Comparison of ENCODE assay signal across 16 mouse cellular contexts in genomic region chr6:48876510-48877135, GRCm38 (mm10). TPM values are rescaled to one million over a fixed set of nuclear protein-coding genes. Genes with fewer than 3 reads are reported as not detected.
DNase-seq lines count a peak whose midpoint lies in the region; ATAC-seq and TF ChIP-seq lines count a peak whose summit lies in the region.
"Had no signal": no experiment of that assay in that cellular context is flagged by ENCODE, and none has a peak within 500 bp of the region (broad histone marks: within the 10 kb centered on the region; RNA-seq: fewer than 3 reads in every experiment).

No protein-coding gene starts in this region.

- H3K4me3 ChIP-seq in left cerebral cortex, adult 2 months, result no peak overlapping the region
- no peak overlapping the region for H3K4me3 ChIP-seq in forebrain, embryonic 15.5 days
- H3K4me3 ChIP-seq in stomach, postnatal 0 days (ENCODE audit: low read depth, low read length), result no peak overlapping the region
- H3K4me3 ChIP-seq: heart, embryonic 15.5 days; limb, embryonic 13.5 days had no signal

- TF ChIP-seq CTCF in left cerebral cortex, adult 2 months (IDR thresholded peaks at IDR 0.05), result no peak
- no peak for TF ChIP-seq CTCF in stomach, postnatal 0 days (IDR thresholded peaks at IDR 0.05; ENCODE audit: low read depth)

- intact Hi-C loops in left cerebral cortex, adult 2 months (cut with DNase I), result no loop called here

- WGBS in forebrain, embryonic 15.5 days, result 29% methylated on average over 5 of the region's 5 CpGs
- WGBS in stomach, postnatal 0 days, result 78% methylated on average over 5 of the region's 5 CpGs

- H3K9me3 ChIP-seq in forebrain, embryonic 15.5 days, result no peaks in the 10 kb centered on the region
- no peaks in the 10 kb centered on the region for H3K9me3 ChIP-seq in stomach, postnatal 0 days (ENCODE audit: control insufficient read depth, low read length)
- H3K9me3 ChIP-seq: heart, embryonic 15.5 days; limb, embryonic 13.5 days had no signal

- no peak overlapping the region for H3K9ac ChIP-seq in forebrain, embryonic 15.5 days (replicated peaks)
- H3K9ac ChIP-seq in stomach, postnatal 0 days (ENCODE audit: low read length), result no peak overlapping the region
- H3K9ac ChIP-seq: heart, embryonic 15.5 days; limb, embryonic 13.5 days; lung, embryonic 14.5 days had no signal

- no peaks in the 10 kb centered on the region for H3K36me3 ChIP-seq in forebrain, embryonic 15.5 days
- H3K36me3 ChIP-seq in stomach, postnatal 0 days (ENCODE audit: control insufficient read depth, insufficient read depth, low read length), result no peaks in the 10 kb centered on the region
- H3K36me3 ChIP-seq: heart, embryonic 15.5 days; limb, embryonic 13.5 days had no signal

- H3K27ac ChIP-seq in left cerebral cortex, adult 2 months, result no peak overlapping the region
- 0 out of 2 replicates have a peak overlapping the region, but pooled peaks have one; percentile 21 for H3K27ac ChIP-seq in forebrain, embryonic 15.5 days (replicated peaks)
- H3K27ac ChIP-seq in stomach, postnatal 0 days (replicated peaks), result no peak overlapping the region
- H3K27ac ChIP-seq: heart, embryonic 15.5 days; limb, embryonic 13.5 days had no signal

- no peak overlapping the region for H3K4me2 ChIP-seq in forebrain, embryonic 15.5 days (replicated peaks)
- no peak overlapping the region for H3K4me2 ChIP-seq in stomach, postnatal 0 days (replicated peaks; ENCODE audit: low read depth)
- H3K4me2 ChIP-seq: heart, embryonic 15.5 days; limb, embryonic 13.5 days; lung, embryonic 14.5 days had no signal

- DNase-seq in frontal cortex, postnatal 10 days (ENCODE audit: low spot score in 2 of 2), result no peak
- peak; percentile 16 to 55 for DNase-seq in left cerebral cortex, adult 18-20 months (ENCODE audit: low spot score in 2 of 2)
- DNase-seq in left cerebral cortex, adult 2 months (ENCODE audit: extremely low spot score in 1 of 2, low spot score in 2 of 2), result no peak
- DNase-seq in retina, embryonic 14.5 days (ENCODE audit: low spot score), result peak; percentile 49
- no peak for DNase-seq in stomach, postnatal 0 days (ENCODE audit: low spot score)
- no peak for DNase-seq in urinary bladder, adult 18-20 months (ENCODE audit: low spot score in 2 of 2)
- DNase-seq: adrenal gland, postnatal 25 days; lung, embryonic 14.5 days; midbrain, embryonic 14.5 days had no signal

- no peak for TF ChIP-seq EP300 in stomach, postnatal 0 days (optimal IDR thresholded peaks at IDR 0.05)

- no peaks in the 10 kb centered on the region for H3K4me1 ChIP-seq in forebrain, embryonic 15.5 days
- no peaks in the 10 kb centered on the region for H3K4me1 ChIP-seq in stomach, postnatal 0 days (replicated peaks; ENCODE audit: control insufficient read depth, insufficient read depth)
- H3K4me1 ChIP-seq: heart, embryonic 15.5 days; limb, embryonic 13.5 days had no signal

- no peaks in the 10 kb centered on the region for H3K27me3 ChIP-seq in forebrain, embryonic 15.5 days
- no peaks in the 10 kb centered on the region for H3K27me3 ChIP-seq in stomach, postnatal 0 days (ENCODE audit: control insufficient read depth, insufficient read depth, low read length)
- H3K27me3 ChIP-seq: heart, embryonic 15.5 days; limb, embryonic 13.5 days had no signal

- peak; percentile 47; the same call in 1 of the 2 replicates for ATAC-seq in frontal cortex, adult (ENCODE audit: low TSS enrichment)
- peak; percentile 57; the same call in 1 of the 2 replicates for ATAC-seq in forebrain, embryonic 15.5 days (replicated peaks)
- no peak for ATAC-seq in stomach, postnatal 0 days (ENCODE audit: low FRiP score, low TSS enrichment)
- ATAC-seq: inflammation-experienced regulatory T-cells, adult 6 months had no signal

RNA-seq across cellular contexts. Expression of gene Aoc1, which starts 3.9 kb away (rescaled TPM):
- not detected for total RNA-seq in left cerebral cortex, adult 18-20 months (2021)
- not detected for total RNA-seq in left cerebral cortex, adult 2 months (2021)
- not detected in 2 replicates for polyA plus RNA-seq in forebrain, embryonic 15.5 days (2015; fragmentation: Nextera tagmentation; extraction: Ambion mirVana)
- not detected in 2 replicates for polyA plus RNA-seq in stomach, postnatal 0 days (2015; fragmentation: Nextera tagmentation; extraction: Ambion mirVana)
- total RNA-seq: adrenal gland, postnatal 25 days; gastrocnemius, adult 8-10 months; neutrophil, adult 5-6 weeks had no signal
- polyA plus RNA-seq: heart, embryonic 15.5 days; inflammation-experienced regulatory T-cells, adult 6 months; limb, embryonic 13.5 days; lung, embryonic 14.5 days; midbrain, embryonic 14.5 days had no signal

RNA-seq across cellular contexts. Expression of gene Tmem176b, which starts 35.3 kb away (rescaled TPM):
- 10 to 100 TPM; 55.5 to 58.5 TPM for total RNA-seq in left cerebral cortex, adult 18-20 months (2021)
- 10 to 100 TPM; 50.5 to 51.6 TPM for total RNA-seq in left cerebral cortex, adult 2 months (2021)
- 85.0 and 90.2 TPM in 2 replicates for polyA plus RNA-seq in forebrain, embryonic 15.5 days (2015; fragmentation: Nextera tagmentation; extraction: Ambion mirVana)
- 245 and 254 TPM in 2 replicates for polyA plus RNA-seq in stomach, postnatal 0 days (2015; fragmentation: Nextera tagmentation; extraction: Ambion mirVana)

RNA-seq across cellular contexts. Expression of gene Tmem176a, which starts 35.9 kb away (rescaled TPM):
- 10 to 100 TPM; 28.9 to 40.9 TPM for total RNA-seq in left cerebral cortex, adult 18-20 months (2021)
- 10 to 100 TPM; 27.9 to 34.0 TPM for total RNA-seq in left cerebral cortex, adult 2 months (2021)
- 11.1 and 11.2 TPM in 2 replicates for polyA plus RNA-seq in forebrain, embryonic 15.5 days (2015; fragmentation: Nextera tagmentation; extraction: Ambion mirVana)
- polyA plus RNA-seq in stomach, postnatal 0 days (2015; fragmentation: Nextera tagmentation; extraction: Ambion mirVana), result 131 and 134 TPM in 2 replicates

RNA-seq across cellular contexts. Expression of gene 1600015I10Rik, which starts 53.1 kb away (rescaled TPM):
- not detected for total RNA-seq in left cerebral cortex, adult 18-20 months (2021)
- total RNA-seq in left cerebral cortex, adult 2 months (2021), result not detected
- polyA plus RNA-seq in forebrain, embryonic 15.5 days (2015; fragmentation: Nextera tagmentation; extraction: Ambion mirVana), result not detected in 2 replicates
- polyA plus RNA-seq in stomach, postnatal 0 days (2015; fragmentation: Nextera tagmentation; extraction: Ambion mirVana), result not detected in 2 replicates
- total RNA-seq: adrenal gland, postnatal 25 days; gastrocnemius, adult 8-10 months; neutrophil, adult 5-6 weeks had no signal
- polyA plus RNA-seq: heart, embryonic 15.5 days; inflammation-experienced regulatory T-cells, adult 6 months; limb, embryonic 13.5 days; lung, embryonic 14.5 days; midbrain, embryonic 14.5 days had no signal

Comparison
In these comparisons a context has a peak if more than half of its experiments do, and no peak if none do; other contexts are left out.
1. DNase-seq: peak in left cerebral cortex, adult 18-20 months (2 of 2) and retina, embryonic 14.5 days (single experiment); none in frontal cortex, postnatal 10 days (0 of 2), left cerebral cortex, adult 2 months (0 of 2), stomach, postnatal 0 days (single experiment) and urinary bladder, adult 18-20 months (0 of 2).